Mouse (Mus musculus): ENCODE measurements around the gene 1700003F12Rik.

- peak; percentile 35 for TF ChIP-seq CTCF (conservative IDR thresholded peaks at IDR 0.05; ENCODE audit: low read length)
- TF ChIP-seq POU5F1 (IDR thresholded peaks at IDR 0.05; ENCODE audit: borderline replicate concordance, low read length) = no peak
- TF ChIP-seq NANOG (IDR thresholded peaks at IDR 0.05; ENCODE audit: borderline replicate concordance, low read length) = no peak
Observed at GRCm38 (mm10) chr2:154541630-154542029, 5.3 kb upstream of the 1700003F12Rik start.
